25 mouse cellular contexts compared by ENCODE assay signal in genomic region chr17:10550781-10551520, GRCm38 (mm10).
DNase-seq lines count a peak whose midpoint lies in the region; ATAC-seq and TF ChIP-seq lines count a peak whose summit lies in the region.
"Had no signal": no experiment of that assay in that cellular context is flagged by ENCODE, and none has a peak within 500 bp of the region (broad histone marks: within the 10 kb centered on the region; RNA-seq: fewer than 3 reads in every experiment).

No protein-coding gene starts in this region.

- H3K4me2 ChIP-seq in forebrain, embryonic 13.5 days: no peak overlapping the region
- no peak overlapping the region for H3K4me2 ChIP-seq in lung, postnatal 0 days (replicated peaks; ENCODE audit: low read depth, low read length)
- H3K4me2 ChIP-seq: embryonic facial prominence, embryonic 12.5 days; forebrain, embryonic 12.5 days; heart, embryonic 11.5 days; intestine, embryonic 15.5 days; liver, embryonic 15.5 days; midbrain, embryonic 15.5 days; neural tube, embryonic 12.5 days had no signal

- no peaks in the 10 kb centered on the region for H3K27me3 ChIP-seq in forebrain, embryonic 10.5 days (ENCODE audit: poor library complexity, severe bottlenecking)
- H3K27me3 ChIP-seq in forebrain, embryonic 13.5 days: 0 out of 2 replicates have a peak, but pooled peaks cover 3% of the 10 kb centered on the region
- no peaks in the 10 kb centered on the region for H3K27me3 ChIP-seq in lung, postnatal 0 days (replicated peaks; ENCODE audit: insufficient read depth, low read length)
- H3K27me3 ChIP-seq: embryonic facial prominence, embryonic 12.5 days; intestine, embryonic 15.5 days; liver, embryonic 15.5 days; neural tube, embryonic 12.5 days had no signal

- ATAC-seq in forebrain, embryonic 13.5 days: no peak
- ATAC-seq in lung, postnatal 0 days: no peak
- ATAC-seq: CD4-positive, CD25-positive, alpha-beta regulatory T cell, adult 4 months; hindbrain, embryonic 16.5 days; intestine, embryonic 15.5 days; midbrain, embryonic 15.5 days had no signal

- TF ChIP-seq CTCF in lung, postnatal 0 days (IDR thresholded peaks at IDR 0.05): no peak
- TF ChIP-seq CTCF in lung, adult 2 months (IDR thresholded peaks at IDR 0.05; ENCODE audit: insufficient read depth, low read length): no peak

- TF ChIP-seq POLR2A in lung, adult 2 months (IDR thresholded peaks at IDR 0.05; ENCODE audit: borderline replicate concordance, extremely low read depth, low read depth, low read length): no peak

- H3K4me1 ChIP-seq in forebrain, embryonic 10.5 days: no peaks in the 10 kb centered on the region
- no peaks in the 10 kb centered on the region for H3K4me1 ChIP-seq in forebrain, embryonic 13.5 days
- no peaks in the 10 kb centered on the region for H3K4me1 ChIP-seq in lung, postnatal 0 days (ENCODE audit: insufficient read depth, low read depth, low read length)
- no peaks in the 10 kb centered on the region for H3K4me1 ChIP-seq in lung, adult 2 months (ENCODE audit: control insufficient read depth, insufficient read depth, low read length)
- H3K4me1 ChIP-seq: embryonic facial prominence, embryonic 12.5 days; forebrain, embryonic 12.5 days; hindbrain, embryonic 10.5 days; intestine, embryonic 15.5 days; limb, embryonic 10.5 days; midbrain, embryonic 15.5 days; neural tube, embryonic 12.5 days had no signal

- peak overlapping the region; percentile 20; the same call in 1 of the 2 replicates for H3K27ac ChIP-seq in forebrain, embryonic 10.5 days
- H3K27ac ChIP-seq in forebrain, embryonic 13.5 days: no peak overlapping the region
- H3K27ac ChIP-seq in lung, postnatal 0 days (ENCODE audit: low read length): no peak overlapping the region
- H3K27ac ChIP-seq: embryonic facial prominence, embryonic 12.5 days; forebrain, embryonic 12.5 days; hindbrain, embryonic 10.5 days; intestine, embryonic 15.5 days; layer of hippocampus, adult 2 months; limb, embryonic 10.5 days; liver, embryonic 15.5 days; macrophage; midbrain, embryonic 15.5 days; neural tube, embryonic 12.5 days had no signal

- H3K36me3 ChIP-seq in forebrain, embryonic 10.5 days (replicated peaks): no peaks in the 10 kb centered on the region
- H3K36me3 ChIP-seq in forebrain, embryonic 13.5 days (ENCODE audit: poor library complexity, severe bottlenecking): no peaks in the 10 kb centered on the region
- no peaks in the 10 kb centered on the region for H3K36me3 ChIP-seq in lung, postnatal 0 days (ENCODE audit: insufficient read depth, low read length)
- H3K36me3 ChIP-seq: embryonic facial prominence, embryonic 12.5 days; forebrain, embryonic 12.5 days; hindbrain, embryonic 10.5 days; intestine, embryonic 15.5 days; limb, embryonic 10.5 days; liver, embryonic 15.5 days; midbrain, embryonic 15.5 days; neural tube, embryonic 12.5 days had no signal

- no peaks in the 10 kb centered on the region for H3K9me3 ChIP-seq in forebrain, embryonic 10.5 days
- H3K9me3 ChIP-seq in forebrain, embryonic 13.5 days (replicated peaks): no peaks in the 10 kb centered on the region
- H3K9me3 ChIP-seq in lung, postnatal 0 days (ENCODE audit: low read length): no peaks in the 10 kb centered on the region
- H3K9me3 ChIP-seq: embryonic facial prominence, embryonic 12.5 days; forebrain, embryonic 12.5 days; hindbrain, embryonic 10.5 days; intestine, embryonic 15.5 days; limb, embryonic 10.5 days; liver, embryonic 15.5 days; midbrain, embryonic 15.5 days; neural tube, embryonic 12.5 days had no signal

- TF ChIP-seq EP300 in lung, postnatal 0 days (IDR thresholded peaks at IDR 0.05): no peak

- H3K4me3 ChIP-seq in forebrain, embryonic 10.5 days: no peak overlapping the region
- H3K4me3 ChIP-seq in forebrain, embryonic 13.5 days: no peak overlapping the region
- H3K4me3 ChIP-seq in lung, postnatal 0 days (ENCODE audit: low read depth, low read length): no peak overlapping the region
- no peak overlapping the region for H3K4me3 ChIP-seq in lung, adult 2 months (replicated peaks; ENCODE audit: extremely low read depth, low read depth, low read length)
- H3K4me3 ChIP-seq: embryonic facial prominence, embryonic 12.5 days; forebrain, embryonic 12.5 days; hindbrain, embryonic 10.5 days; intestine, embryonic 15.5 days; layer of hippocampus, adult 2 months; limb, embryonic 10.5 days; liver, embryonic 15.5 days; midbrain, embryonic 15.5 days; neural tube, embryonic 12.5 days had no signal

- intact Hi-C loops in gastrocnemius, postnatal 14 days (cut with DNase I; ENCODE audit: low total_unique reads): no loop called here

- H3K9ac ChIP-seq in forebrain, embryonic 13.5 days: no peak overlapping the region
- no peak overlapping the region for H3K9ac ChIP-seq in lung, postnatal 0 days (replicated peaks; ENCODE audit: low read depth)
- H3K9ac ChIP-seq: embryonic facial prominence, embryonic 12.5 days; forebrain, embryonic 12.5 days; intestine, embryonic 15.5 days; liver, embryonic 15.5 days; midbrain, embryonic 15.5 days; neural tube, embryonic 12.5 days had no signal

- no peak for DNase-seq in forebrain, embryonic 10.5 days (ENCODE audit: extremely low spot score, low spot score)
- DNase-seq in gastrocnemius, postnatal 14 days: peak; percentile 23
- no peak for DNase-seq in gastrocnemius, adult 18-20 months (ENCODE audit: low spot score)
- peak; percentile 12 for DNase-seq in lung, postnatal 0 days (ENCODE audit: low spot score)
- no peak for DNase-seq in lung, adult 2 months
- peak; percentile 13 for DNase-seq in skeletal muscle tissue, adult 2 months (ENCODE audit: low read depth, low spot score)
- DNase-seq: adrenal gland, postnatal 14 days; kidney, adult 8-10 months; kidney, postnatal 14 days; liver; thymus, postnatal 14 days had no signal

- WGBS in forebrain, embryonic 10.5 days: 86% methylated on average over 15 of the region's 15 CpGs
- WGBS in forebrain, embryonic 13.5 days: 83% methylated on average over 15 of the region's 15 CpGs
- 80% methylated on average over 15 of the region's 15 CpGs for WGBS in lung, postnatal 0 days
- WGBS in lung, adult 2 months: 76% methylated on average over 15 of the region's 15 CpGs

Comparison
In these comparisons a context has a peak if more than half of its experiments do, and no peak if none do; other contexts are left out.
1. DNase-seq: peak in gastrocnemius, postnatal 14 days (single experiment), lung, postnatal 0 days (single experiment) and skeletal muscle tissue, adult 2 months (single experiment); none in forebrain, embryonic 10.5 days (single experiment), gastrocnemius, adult 18-20 months (single experiment) and lung, adult 2 months (single experiment).